Mouse (Mus musculus) brain, embryonic 18.5 days (tissue): ENCODE measurements at regions not wholly inside any gene's neighbourhood (a gene's known extent, or its start where the extent isn't known, plus 50 kb on each side); places are given as distances from the start of the nearest gene placed in this dataset.

Source experiments
- DNase-seq: peaks from one replicate; pipeline ENCODE4 v3.0.0-alpha.2; 2012; ENCODE audit warnings: low read depth, low spot score

GRCm38 (mm10) chr1:77148052-77148451 lies 366.8 kb downstream of the Epha4 start:
- no peak for DNase-seq

- DNase-seq, result no peak
Observed at GRCm38 (mm10) chr1:77168316-77168715, 346.6 kb downstream of the Epha4 start.

GRCm38 (mm10) chr1:77172463-77172862 lies 342.4 kb downstream of the Epha4 start:
- DNase-seq, result no peak

- no peak for DNase-seq
Observed at GRCm38 (mm10) chr1:77174801-77175200, 340.1 kb downstream of the Epha4 start.

- DNase-seq, result no peak
Observed at GRCm38 (mm10) chr1:77175214-77175613, 339.7 kb downstream of the Epha4 start.

- DNase-seq, result no peak
Observed at GRCm38 (mm10) chr1:77176516-77176915, 338.4 kb downstream of the Epha4 start.

- no peak for DNase-seq
Observed at GRCm38 (mm10) chr1:77183965-77184364, 330.9 kb downstream of the Epha4 start.

- DNase-seq, result no peak
Observed at GRCm38 (mm10) chr1:77190141-77190540, 324.7 kb downstream of the Epha4 start.

- DNase-seq, result no peak
Observed at GRCm38 (mm10) chr1:77201321-77201917, 313.5 kb downstream of the Epha4 start.

GRCm38 (mm10) chr1:77202948-77203347 lies 311.9 kb downstream of the Epha4 start:
- DNase-seq, result no peak

- no peak for DNase-seq
Observed at GRCm38 (mm10) chr1:77206535-77206934, 308.4 kb downstream of the Epha4 start.

- no peak for DNase-seq
Observed at GRCm38 (mm10) chr1:77209395-77209794, 305.5 kb downstream of the Epha4 start.

GRCm38 (mm10) chr1:77213462-77214098 lies 301.3 kb downstream of the Epha4 start:
- DNase-seq, result no peak

GRCm38 (mm10) chr1:77219488-77220321 lies 295.2 kb downstream of the Epha4 start:
- DNase-seq, result no peak

- no peak for DNase-seq
Observed at GRCm38 (mm10) chr1:77220322-77220590, 294.6 kb downstream of the Epha4 start.

- no peak for DNase-seq
Observed at GRCm38 (mm10) chr1:77220783-77221182, 294.1 kb downstream of the Epha4 start.

GRCm38 (mm10) chr1:77221900-77222299 lies 293.0 kb downstream of the Epha4 start:
- DNase-seq, result no peak

GRCm38 (mm10) chr1:77226546-77226945 lies 288.3 kb downstream of the Epha4 start:
- DNase-seq, result no peak

GRCm38 (mm10) chr1:77226991-77227515 lies 287.8 kb downstream of the Epha4 start:
- no peak for DNase-seq

GRCm38 (mm10) chr1:77227800-77228199 lies 287.1 kb downstream of the Epha4 start:
- DNase-seq, result no peak

GRCm38 (mm10) chr1:77229561-77229960 lies 285.3 kb downstream of the Epha4 start:
- no peak for DNase-seq

- no peak for DNase-seq
Observed at GRCm38 (mm10) chr1:77233010-77233409, 281.9 kb downstream of the Epha4 start.

GRCm38 (mm10) chr1:77244642-77245041 lies 270.2 kb downstream of the Epha4 start:
- DNase-seq, result no peak
